Mouse (Mus musculus) liver, embryonic 11.5 days (tissue): ENCODE measurements around the gene 1700020N15Rik. TPM values are rescaled to one million over a fixed set of nuclear protein-coding genes. Genes with fewer than 3 reads are reported as not detected.
"Not testable (repeated sequence)": the region's sequence is repeated elsewhere in the genome, so short reads cannot be mapped to it uniquely, and the experiment has no call there.

ENCODE experiments used
- ATAC-seq: fragments of 200-750 bp; cut with Nextera tagmentation; replicated peaks from 2 replicates; pipeline ENCODE4 v1.8.0; 2017; ENCODE audit warnings: moderate number of reproducible peaks, mild to moderate bottlenecking, moderate TSS enrichment, moderate library complexity; ENCODE audit not compliant: low FRiP score
- DNase-seq: peaks from one replicate; pipeline ENCODE4 v3.0.0-alpha.2; 2017; ENCODE audit warnings: low spot score
- H3K27ac ChIP-seq: fragments of 300-500 bp; sonication (generic); 2 replicates; pipeline ENCODE4 v1.5.1; 2014; ENCODE audit warnings: mild to moderate bottlenecking, low read depth, low read length, control low read depth
- H3K27me3 ChIP-seq: fragments of 300-500 bp; sonication (generic); replicated peaks from 2 replicates; pipeline ENCODE4 v1.6.1; 2014; ENCODE audit warnings: low read length, mixed read lengths; ENCODE audit not compliant: control insufficient read depth, insufficient read depth
- H3K36me3 ChIP-seq: fragments of 300-500 bp; sonication (generic); 2 replicates; pipeline ENCODE4 v1.6.1; 2014; ENCODE audit warnings: mild to moderate bottlenecking, low read length, moderate library complexity, mixed read lengths; ENCODE audit not compliant: control insufficient read depth, insufficient read depth
- H3K4me1 ChIP-seq: fragments of 300-500 bp; sonication (generic); replicated peaks from 2 replicates; pipeline ENCODE4 v1.6.1; 2014; ENCODE audit warnings: low read length, mixed read lengths; ENCODE audit not compliant: control insufficient read depth, insufficient read depth
- H3K4me2 ChIP-seq: fragments of 300-500 bp; sonication (generic); 2 replicates; pipeline ENCODE4 v1.6.1; 2014; ENCODE audit warnings: mild to moderate bottlenecking, control low read depth, moderate library complexity
- H3K4me3 ChIP-seq: fragments of 300-500 bp; sonication (generic); 2 replicates; pipeline ENCODE4 v1.5.1; 2014; ENCODE audit warnings: low read depth, low read length, control low read depth
- H3K9ac ChIP-seq: fragments of 300-500 bp; sonication (generic); 2 replicates; pipeline ENCODE4 v1.6.1; 2014; ENCODE audit warnings: low read depth, low read length, control low read depth
- H3K9me3 ChIP-seq: fragments of 300-500 bp; sonication (generic); 2 replicates; pipeline ENCODE4 v1.6.1; 2016; ENCODE audit warnings: low read length, inconsistent platforms, mixed read lengths; ENCODE audit not compliant: control insufficient read depth
- WGBS: fragments of 180-500 bp; shearing (Covaris S2); extraction: QIAGEN DNeasy Blood & Tissue Kit; methylation state at CpG from one replicate; pipeline ENCODE4 v1.1.7; 2014; 5-methylcytosine and 5-hydroxymethylcytosine counted together
- polyA plus RNA-seq: library from polyadenylated mRNA; unstranded; fragments of >200 nt; fragmentation: Nextera tagmentation; extraction: Ambion mirVana; gene quantifications from 2 replicates; pipeline ENCODE4 v1.2.1, GENCODE M21; 2014

The 1700020N15Rik gene
- not detected in 2 replicates for polyA plus RNA-seq

DNA sequence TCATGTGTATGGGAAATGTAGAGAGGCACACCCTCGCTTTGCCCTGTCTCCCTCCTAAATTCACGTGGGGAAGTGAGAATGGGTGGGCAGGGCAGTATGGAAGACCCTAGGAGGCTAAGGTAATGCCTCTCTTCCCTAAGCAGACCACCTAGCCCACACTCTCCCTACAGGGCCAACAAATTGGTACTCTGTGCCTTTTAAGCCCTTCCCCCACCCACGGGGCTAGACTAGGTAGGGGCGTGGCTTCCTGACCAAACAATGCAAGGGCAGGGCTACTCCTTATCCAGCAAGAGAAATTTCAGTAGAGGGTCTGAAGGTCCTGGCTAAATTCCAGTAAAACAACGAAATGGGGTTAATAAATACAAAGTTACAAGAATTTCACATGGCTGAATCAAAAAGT is at the start of gene 1700020N15Rik:
1700020N15Rik (plus strand) TSS at position 301 of the 400 bp plus-strand sequence.
- not testable (repeated sequence) for H3K36me3 ChIP-seq, H3K27ac ChIP-seq, H3K4me3 ChIP-seq, ATAC-seq, H3K4me1 ChIP-seq, H3K27me3 ChIP-seq, H3K4me2 ChIP-seq, H3K9me3 ChIP-seq, DNase-seq, H3K9ac ChIP-seq
- 78% methylated on average over 3 of the region's 5 CpGs for WGBS

GRCm38 (mm10) chrX:69976790-69977579 is 31.9 kb downstream of the 1700020N15Rik start:
- no peak overlapping the region for H3K27ac ChIP-seq
- H3K4me1 ChIP-seq = no peaks in the 10 kb centered on the region
- H3K9ac ChIP-seq = no peak overlapping the region
- no peaks in the 10 kb centered on the region for H3K36me3 ChIP-seq
- H3K27me3 ChIP-seq = no peaks in the 10 kb centered on the region
- no peak for DNase-seq
- H3K4me3 ChIP-seq = no peak overlapping the region
- no peaks in the 10 kb centered on the region for H3K9me3 ChIP-seq
- ATAC-seq = no peak
- no peak overlapping the region for H3K4me2 ChIP-seq
- WGBS = 86% methylated on average over 2 of the region's 2 CpGs
